Mouse (Mus musculus) heart, adult 2 months (tissue): ENCODE results near the gene Idh1. TPM values are rescaled to one million over a fixed set of nuclear protein-coding genes. Genes with fewer than 3 reads are reported as not detected.
"Not testable (repeated sequence)": the region's sequence is repeated elsewhere in the genome, so short reads cannot be mapped to it uniquely, and the experiment has no call there.

Source experiments
- DNase-seq, 2 experiments: peaks; one replicate each; pipeline ENCODE4 v3.0.0; 2021
- H3K27ac ChIP-seq: fragments of 200-600 bp; 2 replicates; pipeline ENCODE4 v1.8.1; 2022
- H3K27me3 ChIP-seq: fragments of 200-500 bp; 2 replicates; pipeline ENCODE4 v1.6.1; 2012; ENCODE audit warnings: mild to moderate bottlenecking, low read length, inconsistent platforms, mixed read lengths; ENCODE audit not compliant: control insufficient read depth, insufficient read depth
- H3K36me3 ChIP-seq: fragments of 200-500 bp; 2 replicates; pipeline ENCODE4 v1.6.1; 2012; ENCODE audit warnings: low read length, inconsistent platforms; ENCODE audit not compliant: control insufficient read depth, insufficient read depth
- H3K4me1 ChIP-seq: fragments of 200-500 bp; 2 replicates; pipeline ENCODE4 v1.6.1; 2011; ENCODE audit warnings: low read length; ENCODE audit not compliant: control insufficient read depth, insufficient read depth
- H3K4me3 ChIP-seq: fragments of 200-600 bp; 2 replicates; pipeline ENCODE4 v1.8.1; 2022
- H3K79me2 ChIP-seq: fragments of 200-500 bp; replicated peaks from 2 replicates; pipeline ENCODE4 v1.6.1; 2012; ENCODE audit warnings: mild to moderate bottlenecking, inconsistent platforms, low read length, moderate library complexity, mixed read lengths; ENCODE audit not compliant: control insufficient read depth, insufficient read depth
- H3K9ac ChIP-seq: fragments of 200-500 bp; 2 replicates; pipeline ENCODE4 v1.6.1; 2012; ENCODE audit warnings: low read depth, mild to moderate bottlenecking, control low read depth, inconsistent platforms, low read length, mixed read lengths
- CTCF ChIP-seq: fragments of 200-600 bp; IDR thresholded peaks from 2 replicates; pipeline ENCODE4 v1.8.1; 2022; ENCODE audit warnings: antibody characterized with exemption, mild to moderate bottlenecking, moderate library complexity
- EP300 ChIP-seq: fragments of 200-500 bp; IDR thresholded peaks from 2 replicates; pipeline ENCODE4 v1.6.1; 2011; ENCODE audit warnings: low read depth, low read length, control low read depth; ENCODE audit not compliant: insufficient read depth
- POLR2A ChIP-seq: fragments of 200-500 bp; IDR thresholded peaks from 2 replicates; pipeline ENCODE4 v1.6.1; 2011; ENCODE audit warnings: mild to moderate bottlenecking, low read depth, low read length, control low read depth; ENCODE audit not compliant: insufficient read depth
- WGBS: fragments of 180-500 bp; shearing (Covaris S2); methylation state at CpG from one replicate; pipeline ENCODE4 v1.1.7; 2018; 5-methylcytosine and 5-hydroxymethylcytosine counted together
- intact Hi-C: fragments of 180-260 bp; cut with DNase I; formaldehyde crosslinking; loops from one replicate; pipeline ENCODE4 v1.15.1; 2025
- long read RNA-seq: library from polyadenylated mRNA; stranded (forward); transcript quantifications from one replicate; pipeline ENCODE4 v2.0.0, GENCODE M21; 2021
- polyA plus RNA-seq: library from polyadenylated mRNA; depleted of rRNA; stranded (reverse); fragments of >200 nt; gene quantifications from 2 replicates; pipeline ENCODE4 v1.2.3, GENCODE M21; 2012; rRNA removed
- total RNA-seq, 2 experiments: library from RNA; stranded (reverse); gene quantifications; 2 replicates each; pipeline ENCODE4 v1.2.3; 2021

Gene Idh1
- total RNA-seq (10 to 100 TPM; 57.8 to 88.9 TPM), polyA plus RNA-seq (22.1 and 39.9 TPM in 2 replicates)
- long read RNA-seq, transcript Idh1-201 (9 exons, 2,302 nt) = major isoform, 87 of 96 reads
- long read RNA-seq, partial matches to known transcripts = 2 of 96 reads
- long read RNA-seq, other reads (novel, unspliced or antisense) = 6 of 96 reads

- 1% methylated on average over 61 of the region's 71 CpGs for WGBS
- TF ChIP-seq CTCF = peak; percentile 56
- peak; percentile 85; the same call in 1 of the 2 replicates for TF ChIP-seq EP300
- peak; percentile 88 for TF ChIP-seq POLR2A
- intact Hi-C loops = loop anchor here (10.0 kb wide), 1 partner anchor 452 kb away; the partner anchor contains the start of gene Fzd5
Measured at GRCm38 (mm10) chr1:65186287-65187073, at the start of gene Idh1, which contains the start of gene Pikfyve. Gene Idh1 (minus strand): TSS chr1:65186500. Gene Pikfyve (plus strand): TSS chr1:65186683.

GRCm38 (mm10) chr1:65230566-65230965 is 44.3 kb upstream of the Idh1 start:
- intact Hi-C loops = no loop called here
- no peak overlapping the region for H3K27ac ChIP-seq
- no peaks in the 10 kb centered on the region for H3K79me2 ChIP-seq
- no peaks in the 10 kb centered on the region for H3K4me1 ChIP-seq
- TF ChIP-seq POLR2A = no peak
- TF ChIP-seq EP300 = no peak
- TF ChIP-seq CTCF = no peak
- H3K36me3 ChIP-seq = peaks cover 3% of the 10 kb centered on the region; the same call in 1 of the 2 replicates
- H3K27me3 ChIP-seq = no peaks in the 10 kb centered on the region
- no peak for DNase-seq
- 45% methylated on average over 1 of the region's 1 CpGs for WGBS
- H3K9ac ChIP-seq = no peak overlapping the region
- H3K4me3 ChIP-seq = no peak overlapping the region

More at GRCm38 (mm10) chr1:65186287-65187073, at the start of gene Idh1, which contains the start of gene Pikfyve:
- Histone ChIP-seq H3K79me2 (0 out of 2 replicates have a peak, but pooled peaks cover 1% of the 10 kb centered on the region), H3K36me3 (no peaks in the 10 kb centered on the region), H3K9ac (peak within 1 kb of the TSS; percentile 93), H3K27ac (peak within 1 kb of the TSS; percentile 74), H3K4me1 (no peaks in the 10 kb centered on the region), H3K27me3 (no peaks in the 10 kb centered on the region), H3K4me3 (peak within 1 kb of the TSS; percentile 91)
- peak; percentile 97 for DNase-seq

- H3K27me3 ChIP-seq, intact Hi-C loops, H3K9ac ChIP-seq, H3K27ac ChIP-seq, H3K4me3 ChIP-seq, DNase-seq, H3K36me3 ChIP-seq, H3K79me2 ChIP-seq, H3K4me1 ChIP-seq: not testable (repeated sequence)
- WGBS = 91% methylated on average over 3 of the region's 3 CpGs
Measured at GRCm38 (mm10) chr1:65229768-65230167, 43.5 kb upstream of the Idh1 start.

GRCm38 (mm10) chr1:65227681-65228080 is 41.4 kb upstream of the Idh1 start:
- no peaks in the 10 kb centered on the region for H3K27me3 ChIP-seq
- no peak overlapping the region for H3K27ac ChIP-seq
- intact Hi-C loops = no loop called here
- no peaks in the 10 kb centered on the region for H3K4me1 ChIP-seq
- no peaks in the 10 kb centered on the region for H3K79me2 ChIP-seq
- no peak overlapping the region for H3K4me3 ChIP-seq
- 91% methylated on average over 2 of the region's 2 CpGs for WGBS
- TF ChIP-seq CTCF (no peak), POLR2A (no peak), EP300 (no peak)
- H3K36me3 ChIP-seq = peaks cover 3% of the 10 kb centered on the region; the same call in 1 of the 2 replicates
- no peak overlapping the region for H3K9ac ChIP-seq
- no peak for DNase-seq

- TF ChIP-seq EP300 (no peak), CTCF (no peak), POLR2A (no peak)
- Histone ChIP-seq H3K36me3 (no peaks in the 10 kb centered on the region), H3K79me2 (no peaks in the 10 kb centered on the region), H3K27ac (no peak overlapping the region), H3K4me1 (no peaks in the 10 kb centered on the region), H3K4me3 (no peak overlapping the region), H3K27me3 (no peaks in the 10 kb centered on the region), H3K9ac (no peak overlapping the region)
- no peak for DNase-seq
- intact Hi-C loops = no loop called here
- whole genome bisulfite sequencing = 95% methylated on average over 2 of the region's 2 CpGs
Measured at GRCm38 (mm10) chr1:65223654-65224053, 37.4 kb upstream of the Idh1 start.

GRCm38 (mm10) chr1:65217972-65218371 is 31.7 kb upstream of the Idh1 start:
- Histone ChIP-seq H3K4me3 (no peak overlapping the region), H3K9ac (no peak overlapping the region), H3K27me3 (no peaks in the 10 kb centered on the region), H3K36me3 (no peaks in the 10 kb centered on the region), H3K79me2 (no peaks in the 10 kb centered on the region), H3K27ac (no peak overlapping the region), H3K4me1 (no peaks in the 10 kb centered on the region)
- 98% methylated on average over 1 of the region's 1 CpGs for WGBS
- no peak for DNase-seq
- TF ChIP-seq POLR2A (no peak), CTCF (no peak), EP300 (no peak)
- intact Hi-C loops = no loop called here
